Mouse (Mus musculus) Patski (cell line): ENCODE measurements at regions not wholly inside any gene's neighbourhood (a gene's known extent, or its start where the extent isn't known, plus 50 kb on each side); places are given as distances from the start of the nearest gene placed in this dataset.
A peak's percentile ranks its signal among the peaks of the same experiment; 100 is the strongest.

Experiments
- ATAC-seq: fragments of 100-300 bp; one replicate; pipeline ENCODE4 v1.8.0; 2021
- CTCF ChIA-PET: fragments of 350-600 bp; sonication (Branson Sonifier 250); formaldehyde crosslinking; loops from one replicate; lab custom pipeline; 2022; ENCODE audit warnings: inconsistent platforms; lab: Charles Lee
- POLR2A ChIA-PET: fragments of 350-600 bp; sonication (Branson Sonifier 250); formaldehyde crosslinking; loops from one replicate; lab custom pipeline; 2022; ENCODE audit warnings: antibody characterized with exemption, inconsistent platforms; lab: Charles Lee
- DNase-seq: peaks from one replicate; pipeline ENCODE4 v3.0.0-alpha.2; 2011; ENCODE audit warnings: low read depth, low spot score
- H3K27me3 ChIP-seq: fragments of 371-371 bp; one replicate; pipeline ENCODE4 v1.5.1; 2021
- CTCF ChIP-seq: fragments of 100-300 bp; IDR thresholded peaks from one replicate; pipeline ENCODE4 v1.5.1; 2021
- in situ Hi-C: fragments of 300-500 bp; cut with MboI; formaldehyde crosslinking; loops from 3 replicates; pipeline ENCODE4 v1.11.1; 2018; ENCODE audit warnings: low pct_unique_long_range_greater_than_20kb, mixed read lengths

GRCm38 (mm10) chr6:93150531-93150930 lies 207.2 kb upstream of the Adamts9 start:
- ATAC-seq (no peak), DNase-seq (no peak)
- H3K27me3 ChIP-seq, result no peaks in the 10 kb centered on the region
- in situ Hi-C loops, result no loop called here
- POLR2A ChIA-PET, result no interaction called here
- no peak for TF ChIP-seq CTCF
- CTCF ChIA-PET, result interaction anchor here (0.8 to 1.5 kb wide), 2 partner anchors 11 to 112 kb away, joined by 3 read pairs; no protein-coding TSS in a partner anchor

GRCm38 (mm10) chr6:93149956-93150355 lies 206.7 kb upstream of the Adamts9 start:
- DNase-seq (no peak), ATAC-seq (no peak)
- ChIA-PET POLR2A (no interaction called here), CTCF (interaction anchor here (0.8 kb wide), 1 partner anchor 113 kb away, joined by 3 read pairs; no protein-coding TSS in a partner anchor)
- no peak for TF ChIP-seq CTCF
- no peaks in the 10 kb centered on the region for H3K27me3 ChIP-seq
- in situ Hi-C loops, result no loop called here

- ChIA-PET POLR2A (no interaction called here), CTCF (no interaction called here)
- DNase-seq (no peak), ATAC-seq (no peak)
- no peaks in the 10 kb centered on the region for H3K27me3 ChIP-seq
- in situ Hi-C loops, result no loop called here
- TF ChIP-seq CTCF, result no peak
These were observed 197.0 kb upstream of the Adamts9 start for GRCm38 (mm10) chr6:93140331-93140731.

GRCm38 (mm10) chr6:93133940-93134339 lies 190.6 kb upstream of the Adamts9 start:
- ChIA-PET CTCF (interaction anchor here (1.7 kb wide), 1 partner anchor 15 kb away, joined by 6 read pairs; no protein-coding TSS in a partner anchor), POLR2A (no interaction called here)
- no peak for TF ChIP-seq CTCF
- DNase-seq (no peak), ATAC-seq (peak; percentile 84)
- in situ Hi-C loops, result no loop called here
- no peaks in the 10 kb centered on the region for H3K27me3 ChIP-seq

- in situ Hi-C loops, result no loop called here
- POLR2A ChIA-PET, result no interaction called here
- ATAC-seq (no peak), DNase-seq (no peak)
- no peaks in the 10 kb centered on the region for H3K27me3 ChIP-seq
- TF ChIP-seq CTCF, result no peak
- CTCF ChIA-PET, result interaction anchor here (0.6 to 1.9 kb wide), 2 partner anchors 14 to 22 kb away, joined by 3 to 4 read pairs; no protein-coding TSS in a partner anchor
These were observed 187.8 kb upstream of the Adamts9 start for GRCm38 (mm10) chr6:93130946-93131685.

- TF ChIP-seq CTCF, result no peak
- ATAC-seq, result no peak
- CTCF ChIA-PET, result no interaction called here
- in situ Hi-C loops, result no loop called here
- DNase-seq, result no peak
- no peaks in the 10 kb centered on the region for H3K27me3 ChIP-seq
- POLR2A ChIA-PET, result no interaction called here
These were observed 176.2 kb upstream of the Adamts9 start for GRCm38 (mm10) chr6:93119482-93119881.

GRCm38 (mm10) chr6:93113361-93113760 lies 170.1 kb upstream of the Adamts9 start:
- in situ Hi-C loops, result no loop called here
- ATAC-seq (no peak), DNase-seq (no peak)
- ChIA-PET POLR2A (no interaction called here), CTCF (no interaction called here)
- no peak for TF ChIP-seq CTCF
- no peaks in the 10 kb centered on the region for H3K27me3 ChIP-seq

GRCm38 (mm10) chr6:93094730-93095360 lies 151.6 kb upstream of the Adamts9 start:
- POLR2A ChIA-PET, result no interaction called here
- no peak for ATAC-seq
- DNase-seq, result no peak
- in situ Hi-C loops, result no loop called here
- H3K27me3 ChIP-seq, result no peaks in the 10 kb centered on the region
- TF ChIP-seq CTCF, result no peak
- CTCF ChIA-PET, result no interaction called here

GRCm38 (mm10) chr6:93093770-93094169 lies 150.5 kb upstream of the Adamts9 start:
- in situ Hi-C loops, result no loop called here
- CTCF ChIA-PET, result no interaction called here
- DNase-seq (no peak), ATAC-seq (no peak)
- no peak for TF ChIP-seq CTCF
- POLR2A ChIA-PET, result no interaction called here
- H3K27me3 ChIP-seq, result no peaks in the 10 kb centered on the region

- TF ChIP-seq CTCF, result no peak
- DNase-seq, result no peak
- no peak for ATAC-seq
- H3K27me3 ChIP-seq, result no peaks in the 10 kb centered on the region
- in situ Hi-C loops, result no loop called here
- ChIA-PET CTCF (interaction anchor here (1.3 kb wide), 1 partner anchor 17 kb away, joined by 3 read pairs; no protein-coding TSS in a partner anchor), POLR2A (no interaction called here)
These were observed 144.0 kb upstream of the Adamts9 start for GRCm38 (mm10) chr6:93087329-93087728.

- CTCF ChIA-PET, result interaction anchor here (1.2 kb wide), 1 partner anchor 15 kb away, joined by 3 read pairs; no protein-coding TSS in a partner anchor
- in situ Hi-C loops, result no loop called here
- H3K27me3 ChIP-seq, result no peaks in the 10 kb centered on the region
- DNase-seq (no peak), ATAC-seq (no peak)
- POLR2A ChIA-PET, result no interaction called here
- no peak for TF ChIP-seq CTCF
These were observed 141.0 kb upstream of the Adamts9 start for GRCm38 (mm10) chr6:93084286-93084685.
